Comparison of ENCODE assay signal across 18 mouse cellular contexts in the genomic region with DNA sequence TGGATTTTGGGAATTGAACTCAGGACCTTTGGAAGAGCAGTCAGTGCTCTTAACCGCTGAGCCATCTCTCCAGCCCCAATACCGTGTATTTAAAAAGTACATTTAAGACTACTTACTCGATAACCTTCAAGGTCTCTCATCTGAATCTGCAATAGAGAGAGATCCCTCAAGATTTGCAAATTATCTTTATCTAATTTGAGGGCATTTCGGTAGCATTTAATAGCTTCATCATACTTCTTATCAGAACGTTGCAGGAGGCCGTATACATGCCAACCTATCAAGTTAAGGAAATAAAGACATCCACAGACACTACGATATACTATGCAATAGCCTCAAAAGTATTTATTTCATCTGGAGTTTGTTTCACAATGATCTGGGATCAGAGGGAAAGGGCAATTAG. TPM values are rescaled to one million over a fixed set of nuclear protein-coding genes. Genes with fewer than 3 reads are reported as not detected.
A peak's percentile ranks its signal among the peaks of the same experiment; 100 is the strongest.
DNase-seq lines count a peak whose midpoint lies in the region; ATAC-seq and TF ChIP-seq lines count a peak whose summit lies in the region.
"Had no signal": no experiment of that assay in that cellular context is flagged by ENCODE, and none has a peak within 500 bp of the region (broad histone marks: within the 10 kb centered on the region; RNA-seq: fewer than 3 reads in every experiment).

No protein-coding gene starts in this region.

- H3K9ac ChIP-seq in MEL (ENCODE audit: control insufficient read depth, low read depth, low read length, poor library complexity, severe bottlenecking), result no peak overlapping the region
- no peak overlapping the region for H3K9ac ChIP-seq in liver, embryonic 16.5 days (ENCODE audit: low read depth, low read length)
- H3K9ac ChIP-seq: forebrain, embryonic 15.5 days; heart, embryonic 12.5 days; hindbrain, embryonic 14.5 days had no signal

- peak; percentile 35 for DNase-seq in MEL (ENCODE audit: low read depth, low spot score)
- DNase-seq in lung, postnatal 36 days, result no peak
- DNase-seq in Muller cell, postnatal 12 days (ENCODE audit: inconsistent ontology term), result no peak
- DNase-seq: adrenal gland, postnatal 14 days; cerebellum, adult 2 months; cerebellum, postnatal 10 days; gastrocnemius, postnatal 14 days had no signal

- H3K27me3 ChIP-seq in MEL (ENCODE audit: control insufficient read depth in 1 of 2, insufficient read depth in 2 of 2, low read length in 2 of 2), result no peaks in the 10 kb centered on the region
- no peaks in the 10 kb centered on the region for H3K27me3 ChIP-seq in liver, embryonic 16.5 days (ENCODE audit: control insufficient read depth, insufficient read depth, low read depth, low read length)
- H3K27me3 ChIP-seq: forebrain, embryonic 15.5 days; heart, embryonic 12.5 days; Patski had no signal

- peak; percentile 73 to 74; a peak in 3 of 4 replicates for TF ChIP-seq EP300 in MEL (IDR thresholded peaks at IDR 0.05; ENCODE audit: low read depth in 1 of 2, low read length in 2 of 2)

- TF ChIP-seq POLR2A in MEL (IDR thresholded peaks at IDR 0.05; ENCODE audit: control insufficient read depth in 1 of 2, insufficient read depth in 1 of 2, low read depth in 1 of 2, low read length in 2 of 2, poor library complexity in 1 of 2), result no peak

- no peak overlapping the region for H3K4me3 ChIP-seq in MEL (ENCODE audit: control insufficient read depth in 1 of 2, insufficient read depth in 1 of 2, low read depth in 2 of 2, low read length in 2 of 2)
- H3K4me3 ChIP-seq in liver, embryonic 16.5 days (ENCODE audit: low read depth, low read length), result no peak overlapping the region
- H3K4me3 ChIP-seq: embryonic facial prominence, embryonic 10.5 days; erythroblast, embryonic 14.5 days; forebrain, embryonic 15.5 days; heart, embryonic 12.5 days; hindbrain, embryonic 10.5 days had no signal

- peak overlapping the region; percentile 39; the same call in 1 of the 2 replicates for H3K27ac ChIP-seq in MEL (ENCODE audit: control insufficient read depth, low read depth, low read length)
- no peak overlapping the region for H3K27ac ChIP-seq in liver, embryonic 16.5 days (ENCODE audit: low read length)
- H3K27ac ChIP-seq: embryonic facial prominence, embryonic 10.5 days; forebrain, embryonic 15.5 days; hindbrain, embryonic 10.5 days; hindbrain, embryonic 14.5 days had no signal

- peaks cover 20% of the 10 kb centered on the region for H3K79me2 ChIP-seq in MEL (ENCODE audit: control insufficient read depth, insufficient read depth, low read length, poor library complexity)

- no peak for TF ChIP-seq CTCF in MEL (IDR thresholded peaks at IDR 0.05 in 2 of 3, conservative IDR thresholded peaks at IDR 0.05 in 1 of 3; ENCODE audit: control insufficient read depth in 1 of 3, insufficient read depth in 1 of 3, low read depth in 2 of 3, low read length in 3 of 3, poor library complexity in 1 of 3, severe bottlenecking in 1 of 3)

- 52% methylated on average over 7 of the region's 7 CpGs for WGBS in liver, embryonic 16.5 days (ENCODE audit: insufficient replicate concordance)

- TF ChIP-seq RAD21 in MEL (IDR thresholded peaks at IDR 0.05; ENCODE audit: low read depth, low read length), result no peak

- peak; percentile 92 for ATAC-seq in erythroblast, adult 5-6 weeks (replicated peaks; ENCODE audit: low FRiP score, poor library complexity, severe bottlenecking)
- ATAC-seq in liver, embryonic 16.5 days (ENCODE audit: low read depth), result peak; percentile 77
- no peak for ATAC-seq in frontal cortex, adult (ENCODE audit: low TSS enrichment)
- ATAC-seq: activated CD4-positive, CD25-positive, alpha-beta regulatory T cell, adult 4 months; forebrain, embryonic 15.5 days; Patski had no signal

- peaks cover 0 to 12% of the 10 kb centered on the region in 2 experiments; a peak in 3 of 4 replicates for H3K4me1 ChIP-seq in MEL (ENCODE audit: control insufficient read depth in 1 of 2, insufficient read depth in 2 of 2, low read length in 2 of 2)
- no peaks in the 10 kb centered on the region; the same call in 1 of the 2 replicates for H3K4me1 ChIP-seq in liver, embryonic 16.5 days (ENCODE audit: control insufficient read depth, low read depth, low read length)
- H3K4me1 ChIP-seq: embryonic facial prominence, embryonic 10.5 days; forebrain, embryonic 15.5 days; heart, embryonic 12.5 days had no signal

- H3K9me3 ChIP-seq in MEL (replicated peaks; ENCODE audit: insufficient read depth, low read length), result no peaks in the 10 kb centered on the region
- no peaks in the 10 kb centered on the region for H3K9me3 ChIP-seq in liver, embryonic 16.5 days (replicated peaks; ENCODE audit: control insufficient read depth, low read length)
- H3K9me3 ChIP-seq: embryonic facial prominence, embryonic 10.5 days; forebrain, embryonic 15.5 days; heart, embryonic 12.5 days; hindbrain, embryonic 10.5 days had no signal

- H3K36me3 ChIP-seq in MEL (ENCODE audit: control insufficient read depth in 1 of 2, insufficient read depth in 2 of 2, low read length in 2 of 2), result peaks cover 34 to 41% of the 10 kb centered on the region in 2 experiments
- H3K36me3 ChIP-seq in liver, embryonic 16.5 days (ENCODE audit: control insufficient read depth, insufficient read depth), result no peaks in the 10 kb centered on the region; the same call in 1 of the 2 replicates

- no peak overlapping the region for H3K4me2 ChIP-seq in liver, embryonic 16.5 days (ENCODE audit: low read depth, low read length)
- H3K4me2 ChIP-seq: forebrain, embryonic 15.5 days; heart, embryonic 12.5 days; hindbrain, embryonic 14.5 days had no signal

TF ChIP-seq in MEL, 35 proteins besides CTCF, POLR2A, EP300 and RAD21 (continues in another document):
- no peak for TF ChIP-seq NRF1 (IDR thresholded peaks at IDR 0.05; ENCODE audit: insufficient read depth, low read depth, low read length, poor library complexity, severe bottlenecking)
- 0 out of 2 replicates have a peak, but pooled peaks have one; percentile 52 for TF ChIP-seq SIN3A (IDR thresholded peaks at IDR 0.05; ENCODE audit: low read length)
- TF ChIP-seq ZMIZ1 (IDR thresholded peaks at IDR 0.05; ENCODE audit: low read depth, low read length), result no peak
- peak; percentile 65 for TF ChIP-seq TBP (IDR thresholded peaks at IDR 0.05; ENCODE audit: low read depth, low read length)
- TF ChIP-seq BHLHE40 (IDR thresholded peaks at IDR 0.05; ENCODE audit: borderline replicate concordance, low read depth, low read length), result no peak
- TF ChIP-seq MYC (IDR thresholded peaks at IDR 0.05; ENCODE audit: low read depth, low read length), result no peak
- no peak for TF ChIP-seq USF2 (IDR thresholded peaks at IDR 0.05; ENCODE audit: borderline replicate concordance in 1 of 2, insufficient read depth in 1 of 2, low read depth in 1 of 2, low read length in 2 of 2)
- no peak for TF ChIP-seq ETS1 (IDR thresholded peaks at IDR 0.05; ENCODE audit: low read depth, low read length)
- TF ChIP-seq CHD1 (IDR thresholded peaks at IDR 0.05; ENCODE audit: low read depth, low read length), result no peak
- 0 out of 2 replicates have a peak, but pooled peaks have one; percentile 6 for TF ChIP-seq MAFK (IDR thresholded peaks at IDR 0.05; ENCODE audit: borderline replicate concordance, low read depth, low read length)
- no peak for TF ChIP-seq HCFC1 (IDR thresholded peaks at IDR 0.05; ENCODE audit: low read depth, low read length)
- TF ChIP-seq CHD2 (IDR thresholded peaks at IDR 0.05; ENCODE audit: low read length), result no peak
- TF ChIP-seq ZC3H11A (IDR thresholded peaks at IDR 0.05; ENCODE audit: low read depth, low read length), result no peak
- no peak for TF ChIP-seq KAT2A (conservative IDR thresholded peaks at IDR 0.05; ENCODE audit: low read depth, low read length)
- TF ChIP-seq TCF12 (IDR thresholded peaks at IDR 0.05; ENCODE audit: low read depth, low read length), result peak; percentile 84
- no peak for TF ChIP-seq GABPA (IDR thresholded peaks at IDR 0.05; ENCODE audit: low read depth, low read length)
- TF ChIP-seq SMC3 (IDR thresholded peaks at IDR 0.05; ENCODE audit: low read depth, low read length), result no peak
- TF ChIP-seq GATA1 (IDR thresholded peaks at IDR 0.05; ENCODE audit: low read depth, low read length), result peak; percentile 71
- TF ChIP-seq NELFE (IDR thresholded peaks at IDR 0.05; ENCODE audit: low read depth, low read length), result no peak
- TF ChIP-seq USF1 (IDR thresholded peaks at IDR 0.05; ENCODE audit: low read depth, low read length), result no peak
- TF ChIP-seq E2F4 (IDR thresholded peaks at IDR 0.05; ENCODE audit: borderline replicate concordance, low read depth, low read length), result no peak
- no peak for TF ChIP-seq MAX (IDR thresholded peaks at IDR 0.05; ENCODE audit: low read length)
- no peak for TF ChIP-seq MYB (IDR thresholded peaks at IDR 0.05; ENCODE audit: low read depth, low read length)
- peak; percentile 47; the same call in 1 of the 2 replicates for TF ChIP-seq MXI1 (IDR thresholded peaks at IDR 0.05; ENCODE audit: low read depth, low read length)
- no peak for TF ChIP-seq ZNF384 (IDR thresholded peaks at IDR 0.05; ENCODE audit: low read depth, low read length)

RNA-seq across cellular contexts. Expression of gene Naa16, which starts 7.5 kb away (rescaled TPM):
- total RNA-seq in MEL (2012; rRNA removed), result 22.4 and 26.9 TPM in 2 replicates
- polyA plus RNA-seq in MEL (2012; ENCODE audit: insufficient read depth in 1 of 2, insufficient read length in 2 of 2, low read depth in 1 of 2, low replicate concordance in 2 of 2, missing spikeins in 1 of 2), result 10 to 100 TPM in 1 of 2 experiments, not detected in 1; 51.6 TPM
- 14.2 and 16.7 TPM in 2 replicates for total RNA-seq in erythroblast, adult 5-6 weeks (2015; ENCODE audit: low replicate concordance)
- total RNA-seq in erythroblast, adult 5-6 weeks (2017; ENCODE audit: low replicate concordance), result 12.1 and 13.4 TPM in 2 replicates
- 21.3 and 25.0 TPM in 2 replicates for polyA plus RNA-seq in liver, embryonic 16.5 days (2015; fragmentation: Nextera tagmentation; extraction: Ambion mirVana)

RNA-seq across cellular contexts. Expression of gene Mtrf1, which starts 14.5 kb away (rescaled TPM):
- 4.0 and 4.8 TPM in 2 replicates for total RNA-seq in MEL (2012; rRNA removed)
- 1 to 10 TPM in 1 of 2 experiments, not detected in 1; 4.9 TPM for polyA plus RNA-seq in MEL (2012; ENCODE audit: insufficient read depth in 1 of 2, insufficient read length in 2 of 2, low read depth in 1 of 2, low replicate concordance in 2 of 2, missing spikeins in 1 of 2)
- 0.96 and 1.0 TPM in 2 replicates for total RNA-seq in erythroblast, adult 5-6 weeks (2015; ENCODE audit: low replicate concordance)
- total RNA-seq in erythroblast, adult 5-6 weeks (2017; ENCODE audit: low replicate concordance), result 1.3 and 2.9 TPM in 2 replicates
- 3.5 and 4.3 TPM in 2 replicates for polyA plus RNA-seq in liver, embryonic 16.5 days (2015; fragmentation: Nextera tagmentation; extraction: Ambion mirVana)
- polyA plus RNA-seq: erythroblast, embryonic 14.5 days had no signal

RNA-seq across cellular contexts. Expression of gene Kbtbd7, which starts 43.2 kb away (rescaled TPM):
- total RNA-seq in MEL (2012; rRNA removed), result 2.6 and 3.8 TPM in 2 replicates
- polyA plus RNA-seq in MEL (2012; ENCODE audit: insufficient read depth in 1 of 2, insufficient read length in 2 of 2, low read depth in 1 of 2, low replicate concordance in 2 of 2, missing spikeins in 1 of 2), result 1 to 10 TPM in 1 of 2 experiments, not detected in 1; 2.7 TPM
- total RNA-seq in erythroblast, adult 5-6 weeks (2015; ENCODE audit: low replicate concordance), result 9.2 and 10.2 TPM in 2 replicates
- total RNA-seq in erythroblast, adult 5-6 weeks (2017; ENCODE audit: low replicate concordance), result 10.5 and 11.4 TPM in 2 replicates
- polyA plus RNA-seq in liver, embryonic 16.5 days (2015; fragmentation: Nextera tagmentation; extraction: Ambion mirVana), result 3.2 and 3.4 TPM in 2 replicates
